Mouse (Mus musculus): ENCODE measurements around the gene Serp2.

DNA sequence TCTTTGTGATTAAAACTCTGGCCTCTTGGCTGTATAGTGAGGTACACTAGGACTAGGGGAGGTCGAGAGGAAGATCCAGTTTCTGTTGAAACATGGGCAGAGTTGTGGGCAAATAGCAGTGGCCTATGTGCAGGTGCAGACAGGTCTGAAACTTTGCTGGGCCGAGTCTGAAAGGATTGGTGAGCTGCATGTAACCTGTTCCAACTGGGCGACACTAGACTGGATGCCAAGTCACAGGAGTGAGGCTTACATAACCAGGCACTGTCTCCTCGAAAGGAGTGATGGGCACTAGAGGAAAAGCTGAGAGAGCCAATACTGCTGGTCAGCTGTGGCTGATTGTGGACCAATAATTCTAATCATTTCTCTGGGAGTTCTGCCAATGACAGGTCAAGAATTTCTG, 45.0 kb upstream of the Serp2 start:
- TF ChIP-seq EP300 (IDR thresholded peaks at IDR 0.05; ENCODE audit: low read depth) (no peak), CTCF (IDR thresholded peaks at IDR 0.05; ENCODE audit: low read depth) (no peak)

Measured in liver, embryonic 14.5 days (tissue).